Mouse (Mus musculus) bone marrow, adult 2 months (tissue): ENCODE data around the gene Ubxn4. TPM values are rescaled to one million over a fixed set of nuclear protein-coding genes. Genes with fewer than 3 reads are reported as not detected.
"Not testable (repeated sequence)": the region's sequence is repeated elsewhere in the genome, so short reads cannot be mapped to it uniquely, and the experiment has no call there.

Experiments
- H3K27ac ChIP-seq: fragments of 200-500 bp; 2 replicates; pipeline ENCODE4 v1.5.1; 2012; ENCODE audit warnings: low read depth, mild to moderate bottlenecking, control low read depth, inconsistent platforms, low read length; ENCODE audit not compliant: control insufficient read depth, poor library complexity, insufficient read depth
- H3K4me1 ChIP-seq: fragments of 200-500 bp; 2 replicates; pipeline ENCODE4 v1.6.1; 2011; ENCODE audit warnings: low read length; ENCODE audit not compliant: control insufficient read depth, insufficient read depth
- H3K4me3 ChIP-seq: fragments of 200-500 bp; replicated peaks from 2 replicates; pipeline ENCODE3; 2011; ENCODE audit warnings: mild to moderate bottlenecking, low read depth, low read length, control low read depth; ENCODE audit not compliant: control insufficient read depth
- CTCF ChIP-seq: fragments of 200-500 bp; IDR thresholded peaks from 2 replicates; pipeline ENCODE4 v1.5.1; 2011; ENCODE audit warnings: low read length, control low read depth; ENCODE audit not compliant: control insufficient read depth, insufficient read depth
- POLR2A ChIP-seq: fragments of 200-500 bp; IDR thresholded peaks from 2 replicates; pipeline ENCODE4 v1.6.1; 2011; ENCODE audit warnings: low read depth, mild to moderate bottlenecking, control low read depth, low read length, borderline replicate concordance; ENCODE audit not compliant: control insufficient read depth
- WGBS: fragments of 180-500 bp; shearing (Covaris S2); methylation state at CpG from one replicate; pipeline ENCODE4 v1.1.7; 2018; 5-methylcytosine and 5-hydroxymethylcytosine counted together
- polyA plus RNA-seq: library from polyadenylated mRNA; stranded (reverse); fragments of >200 nt; gene quantifications from 2 replicates; pipeline ENCODE4 v1.2.4, GENCODE M21; 2011; ENCODE audit warnings: low replicate concordance; ENCODE audit not compliant: missing spikeins, insufficient read depth, insufficient read length

The Ubxn4 gene
- polyA plus RNA-seq = 16.7 and 28.2 TPM in 2 replicates

- Histone ChIP-seq H3K4me3 (peak within 1 kb of the TSS; percentile 88), H3K27ac (peak within 1 kb of the TSS; percentile 84), H3K4me1 (no peaks in the 10 kb centered on the region)
- TF ChIP-seq CTCF (no peak), POLR2A (no peak)
- WGBS = 13% methylated on average over 10 of the region's 10 CpGs
Observed at GRCm38 (mm10) chr1:128243627-128243995, at the start of gene Ubxn4. Gene Ubxn4, plus strand, starts transcription at chr1:128243964.

- no peak overlapping the region for H3K27ac ChIP-seq
- no peak overlapping the region for H3K4me3 ChIP-seq
- TF ChIP-seq CTCF = no peak
- TF ChIP-seq POLR2A = no peak
- no peaks in the 10 kb centered on the region for H3K4me1 ChIP-seq
- WGBS = 89% methylated on average over 2 of the region's 2 CpGs
Observed at GRCm38 (mm10) chr1:128194011-128194410, 49.8 kb upstream of the Ubxn4 start.

GRCm38 (mm10) chr1:128197353-128197752, 46.4 kb upstream of the Ubxn4 start:
- WGBS = 75% methylated on average over 1 of the region's 1 CpGs

GRCm38 (mm10) chr1:128213261-128213660, 30.5 kb upstream of the Ubxn4 start:
- WGBS = 73% methylated on average over 5 of the region's 5 CpGs
- H3K27ac ChIP-seq = no peak overlapping the region
- TF ChIP-seq POLR2A (no peak), CTCF (no peak)

More at GRCm38 (mm10) chr1:128197353-128197752, 46.4 kb upstream of the Ubxn4 start:
- Histone ChIP-seq H3K4me3 (no peak overlapping the region), H3K4me1 (no peaks in the 10 kb centered on the region), H3K27ac (no peak overlapping the region)
- no peak for TF ChIP-seq POLR2A
- no peak for TF ChIP-seq CTCF

GRCm38 (mm10) chr1:128221886-128222285, 21.9 kb upstream of the Ubxn4 start:
- Histone ChIP-seq H3K4me3 (no peak overlapping the region), H3K27ac (no peak overlapping the region), H3K4me1 (no peaks in the 10 kb centered on the region)
- TF ChIP-seq CTCF (no peak), POLR2A (no peak)
- whole genome bisulfite sequencing = 82% methylated on average over 2 of the region's 2 CpGs

More at GRCm38 (mm10) chr1:128213261-128213660, 30.5 kb upstream of the Ubxn4 start:
- H3K4me3 ChIP-seq = no peak overlapping the region
- no peaks in the 10 kb centered on the region for H3K4me1 ChIP-seq

GRCm38 (mm10) chr1:128223304-128223703, 20.5 kb upstream of the Ubxn4 start:
- Histone ChIP-seq H3K27ac (no peak overlapping the region), H3K4me3 (no peak overlapping the region), H3K4me1 (no peaks in the 10 kb centered on the region)
- 74% methylated on average over 1 of the region's 1 CpGs for WGBS
- TF ChIP-seq POLR2A (no peak), CTCF (no peak)

GRCm38 (mm10) chr1:128235181-128235580, 8.6 kb upstream of the Ubxn4 start:
- no peak for TF ChIP-seq POLR2A
- no peak for TF ChIP-seq CTCF
- Histone ChIP-seq H3K4me1 (no peaks in the 10 kb centered on the region), H3K27ac (no peak overlapping the region), H3K4me3 (no peak overlapping the region)
- 93% methylated on average over 4 of the region's 4 CpGs for WGBS

- Histone ChIP-seq H3K4me1 (no peaks in the 10 kb centered on the region), H3K4me3 (peak overlapping the region; percentile 88), H3K27ac (peak overlapping the region; percentile 84)
- WGBS = under 1% methylated on average over 71 of the region's 71 CpGs
- TF ChIP-seq POLR2A (no peak; the same call in 1 of the 2 replicates), CTCF (no peak)
Observed at GRCm38 (mm10) chr1:128243996-128244726, 397 bp downstream of the Ubxn4 start.

- H3K4me1 ChIP-seq = no peaks in the 10 kb centered on the region
- TF ChIP-seq POLR2A (no peak; the same call in 1 of the 2 replicates), CTCF (no peak)
- H3K27ac ChIP-seq = peak overlapping the region; percentile 84
- WGBS = under 1% methylated on average over 19 of the region's 19 CpGs
- H3K4me3 ChIP-seq = peak overlapping the region; percentile 88
Observed at GRCm38 (mm10) chr1:128244727-128245355, 1.1 kb downstream of the Ubxn4 start.

GRCm38 (mm10) chr1:128267061-128267460, 23.3 kb downstream of the Ubxn4 start:
- H3K4me1 ChIP-seq, H3K4me3 ChIP-seq, H3K27ac ChIP-seq: not testable (repeated sequence)
- WGBS = 80% methylated on average over 7 of the region's 7 CpGs
